Mouse (Mus musculus) megakaryocyte, embryonic 14.5 days (primary cell): ENCODE measurements around the gene Cpxm2.

ENCODE experiments used
- FLI1 ChIP-seq: IDR thresholded peaks from 2 replicates; pipeline ENCODE4 v1.6.1; 2012; ENCODE audit warnings: low read length, inconsistent platforms, mixed read lengths
- GATA1 ChIP-seq: IDR thresholded peaks from 3 replicates; pipeline ENCODE4 v1.6.1; 2012; ENCODE audit warnings: mixed read lengths, low read length, inconsistent platforms, borderline replicate concordance

- TF ChIP-seq FLI1 (no peak), GATA1 (no peak)
Measured at GRCm38 (mm10) chr7:132197817-132198475, 43.4 kb upstream of the Cpxm2 start.
